Mouse (Mus musculus): ENCODE data around the gene Gm11756. TPM values are rescaled to one million over a fixed set of nuclear protein-coding genes. Genes with fewer than 3 reads are reported as not detected.
"Not testable (repeated sequence)": the region's sequence is repeated elsewhere in the genome, so short reads cannot be mapped to it uniquely, and the experiment has no call there.

Gene Gm11756
- total RNA-seq (2015; ENCODE audit: low replicate concordance) (not detected in 2 replicates), total RNA-seq (2017; ENCODE audit: low replicate concordance) (not detected in 2 replicates)

- not testable (repeated sequence) for ATAC-seq (replicated peaks; ENCODE audit: low FRiP score, poor library complexity, severe bottlenecking)
These were observed at the start of gene Gm11756 for GRCm38 (mm10) chr4:73920660-73921059. TSS of gene Gm11756 (minus strand) at chr4:73920760.

DNA sequence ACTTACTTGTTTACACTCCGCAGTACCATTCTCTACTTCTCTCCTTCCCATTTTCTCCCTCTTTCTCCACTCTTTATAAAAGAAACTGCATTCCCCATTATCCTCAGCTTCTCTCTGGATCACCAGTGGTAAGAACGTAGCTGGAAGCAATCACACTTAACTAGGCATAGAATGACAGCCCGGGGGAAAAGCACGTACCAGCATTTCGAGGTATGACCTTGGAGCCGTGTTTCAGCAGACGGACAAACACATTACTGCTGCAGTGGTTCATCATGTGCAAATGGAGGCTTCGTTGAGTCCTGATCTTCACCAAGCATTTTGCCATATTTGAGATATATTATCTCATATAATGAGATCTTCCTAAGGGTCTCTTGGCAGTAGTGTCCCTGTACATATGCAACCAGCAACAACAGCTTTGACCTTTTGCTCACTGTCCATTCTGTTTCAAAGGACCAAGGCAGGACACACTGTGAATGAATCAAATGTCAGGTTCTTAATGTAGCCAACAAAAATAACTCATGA lies 29.9 kb upstream of the Gm11756 start, which contains the start of gene 2310002L09Rik:
2310002L09Rik (minus strand) TSS at position 472 of the 522 bp plus-strand sequence.
- no peak for ATAC-seq (replicated peaks; ENCODE audit: low FRiP score, poor library complexity, severe bottlenecking)

- not testable (repeated sequence) for ATAC-seq (replicated peaks; ENCODE audit: low FRiP score, poor library complexity, severe bottlenecking)
These were observed 14.7 kb downstream of the Gm11756 start, which contains the start of gene Gm13871 for GRCm38 (mm10) chr4:73905853-73906252. TSS of gene Gm13871 (minus strand) at chr4:73905953.

- ATAC-seq (replicated peaks; ENCODE audit: low FRiP score, poor library complexity, severe bottlenecking) = not testable (repeated sequence)
These were observed 29.5 kb downstream of the Gm11756 start, which contains the start of gene Gm11757 for GRCm38 (mm10) chr4:73891012-73891411. TSS of gene Gm11757 (minus strand) at chr4:73891112.

- not testable (repeated sequence) for ATAC-seq (replicated peaks; ENCODE audit: low FRiP score, poor library complexity, severe bottlenecking)
These were observed 44.4 kb downstream of the Gm11756 start, which contains the start of gene Gm11758 for GRCm38 (mm10) chr4:73876166-73876565. TSS of gene Gm11758 (minus strand) at chr4:73876266.

Other genes starting within 250 kb of the Gm11756 start
- not detected in 2 replicates for gene Gm428, start 237.2 kb downstream of the Gm11756 start, total RNA-seq (2015; ENCODE audit: low replicate concordance)
- not detected in 2 replicates for gene Gm428, start 237.2 kb downstream of the Gm11756 start, total RNA-seq (2017; ENCODE audit: low replicate concordance)
- not detected in 2 replicates for gene Rasef, start 129.8 kb downstream of the Gm11756 start, total RNA-seq (2015; ENCODE audit: low replicate concordance)
- not detected in 2 replicates for gene Rasef, start 129.8 kb downstream of the Gm11756 start, total RNA-seq (2017; ENCODE audit: low replicate concordance)
- gene Gm11758, start 44.5 kb downstream of the Gm11756 start, total RNA-seq (2015; ENCODE audit: low replicate concordance) = not detected in 2 replicates
- gene Gm11758, start 44.5 kb downstream of the Gm11756 start, total RNA-seq (2017; ENCODE audit: low replicate concordance) = not detected in 2 replicates
- not detected in 2 replicates for gene Gm11757, start 29.6 kb downstream of the Gm11756 start, total RNA-seq (2015; ENCODE audit: low replicate concordance)
- gene Gm11757, start 29.6 kb downstream of the Gm11756 start, total RNA-seq (2017; ENCODE audit: low replicate concordance) = not detected in 2 replicates
- not detected in 2 replicates for gene Gm13871, start 14.8 kb downstream of the Gm11756 start, total RNA-seq (2015; ENCODE audit: low replicate concordance)
- gene Gm13871, start 14.8 kb downstream of the Gm11756 start, total RNA-seq (2017; ENCODE audit: low replicate concordance) = not detected in 2 replicates
- not detected in 2 replicates for gene 2310002L09Rik, start 30.1 kb upstream of the Gm11756 start, total RNA-seq (2015; ENCODE audit: low replicate concordance)
- not detected in 2 replicates for gene 2310002L09Rik, start 30.1 kb upstream of the Gm11756 start, total RNA-seq (2017; ENCODE audit: low replicate concordance)
- not detected in 2 replicates for gene Frmd3, start 92.7 kb upstream of the Gm11756 start, total RNA-seq (2015; ENCODE audit: low replicate concordance)
- not detected in 2 replicates for gene Frmd3, start 92.7 kb upstream of the Gm11756 start, total RNA-seq (2017; ENCODE audit: low replicate concordance)